16 mouse cellular contexts compared by ENCODE assay signal in the genomic region with DNA sequence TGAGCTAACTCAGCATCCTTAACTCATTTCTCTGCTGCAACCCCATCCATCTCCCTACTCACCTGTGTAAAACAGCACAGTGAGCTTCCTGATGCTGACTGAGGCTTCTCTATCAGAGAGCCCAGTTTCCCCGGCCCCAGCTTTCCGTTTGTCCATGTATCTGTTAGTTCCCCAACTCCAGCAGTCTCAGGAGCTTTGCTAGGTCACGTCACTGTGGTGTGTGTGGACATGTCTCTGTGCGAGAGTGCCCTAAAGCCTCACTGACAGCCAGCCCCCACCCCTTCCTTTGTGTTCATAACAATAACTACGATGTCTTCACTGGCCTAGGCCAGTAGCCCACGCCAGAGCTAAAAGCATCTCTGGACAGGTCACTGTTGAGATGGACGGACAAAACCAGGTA.
"Had no signal": no experiment of that assay in that cellular context is flagged by ENCODE, and none has a peak within 500 bp of the region (broad histone marks: within the 10 kb centered on the region; RNA-seq: fewer than 3 reads in every experiment).

No protein-coding gene starts in this region.

- H3K36me3 ChIP-seq: limb, embryonic 13.5 days; midbrain, embryonic 13.5 days; neural tube, embryonic 13.5 days had no signal

- H3K27ac ChIP-seq: kidney, postnatal 0 days; limb, embryonic 13.5 days; liver, embryonic 14.5 days; midbrain, embryonic 13.5 days; neural tube, embryonic 13.5 days had no signal

- ATAC-seq: lung, postnatal 0 days; midbrain, embryonic 13.5 days had no signal

- H3K4me1 ChIP-seq: limb, embryonic 13.5 days; midbrain, embryonic 13.5 days; neural tube, embryonic 13.5 days had no signal

- H3K9me3 ChIP-seq: limb, embryonic 13.5 days; midbrain, embryonic 13.5 days; neural tube, embryonic 13.5 days had no signal

- H3K4me3 ChIP-seq: limb, embryonic 13.5 days; midbrain, embryonic 13.5 days; neural tube, embryonic 13.5 days had no signal

- H3K4me2 ChIP-seq: limb, embryonic 13.5 days; midbrain, embryonic 13.5 days; neural tube, embryonic 13.5 days had no signal

- H3K27me3 ChIP-seq: limb, embryonic 13.5 days; midbrain, embryonic 13.5 days; neural tube, embryonic 13.5 days had no signal

- H3K9ac ChIP-seq: limb, embryonic 13.5 days; liver, embryonic 14.5 days; midbrain, embryonic 13.5 days; neural tube, embryonic 13.5 days had no signal

- DNase-seq: kidney, adult 8-10 months; kidney, postnatal 36 days; left cerebral cortex, postnatal 4 days; lung, adult 2 months; lung, postnatal 36 days; retina, postnatal 1 day; right cerebral cortex, postnatal 4 days; spleen, adult 18-20 months; thymus, adult 18-20 months; thymus, postnatal 14 days had no signal
